Mouse (Mus musculus) T-helper 17 cell (primary cell): ENCODE data around the gene Fgd5.
"Not testable (repeated sequence)": the region's sequence is repeated elsewhere in the genome, so short reads cannot be mapped to it uniquely, and the experiment has no call there.

Experiments used
- in situ Hi-C, 2 experiments: fragments of 300-600 bp; cut with MboI, MseI; formaldehyde crosslinking; loops; 1 replicate in 1 of 2; 2 replicates in 1 of 2; pipeline ENCODE4 v1.15.1; 2025; ENCODE audit warnings: high pct_unique_total_duplicates in 2 of 2

Fgd5 gene

GRCm38 (mm10) chr6:92065721-92066496, 87.2 kb downstream of the Fgd5 start:
- in situ Hi-C loops: loop anchor here in 1 of 2 experiments (5.0 kb wide), 2 partner anchors 164 to 284 kb away; partner anchors contain the start of gene 4930590J08Rik

- in situ Hi-C loops: loop anchor here in 1 of 2 experiments (5.0 kb wide), 2 partner anchors 165 to 285 kb away; partner anchors contain the start of gene 4930590J08Rik
Observed at GRCm38 (mm10) chr6:92067146-92067790, 88.6 kb downstream of the Fgd5 start.

- in situ Hi-C loops: loop anchor here in 1 of 2 experiments (5.0 kb wide), 2 partner anchors 164 to 284 kb away; no protein-coding TSS in a partner anchor
Observed at GRCm38 (mm10) chr6:92071121-92071839, 92.6 kb downstream of the Fgd5 start.

GRCm38 (mm10) chr6:92080730-92081129, 102.1 kb downstream of the Fgd5 start:
- in situ Hi-C loops: no loop called here

- in situ Hi-C loops: no loop called here
Observed at GRCm38 (mm10) chr6:92082756-92083155, 104.1 kb downstream of the Fgd5 start.

- in situ Hi-C loops: no loop called here
Observed at GRCm38 (mm10) chr6:92084932-92085331, 106.3 kb downstream of the Fgd5 start.

- in situ Hi-C loops: not testable (repeated sequence)
Observed at GRCm38 (mm10) chr6:92089141-92089540, 110.5 kb downstream of the Fgd5 start.

GRCm38 (mm10) chr6:92089982-92090381, 111.3 kb downstream of the Fgd5 start:
- in situ Hi-C loops: loop anchor here in 1 of 2 experiments (10.0 kb wide), 2 partner anchors 95 to 585 kb away; partner anchors contain the start of gene Mrps25

GRCm38 (mm10) chr6:92090497-92090896, 111.8 kb downstream of the Fgd5 start:
- in situ Hi-C loops: loop anchor here in 1 of 2 experiments (10.0 kb wide), 2 partner anchors 94 to 586 kb away; partner anchors contain the start of gene Mrps25

- in situ Hi-C loops: loop anchor here in 1 of 2 experiments (10.0 kb wide), 2 partner anchors 94 to 586 kb away; partner anchors contain the start of gene Mrps25
Observed at GRCm38 (mm10) chr6:92091130-92091591, 112.5 kb downstream of the Fgd5 start, which contains the start of gene Nr2c2. Gene Nr2c2, plus strand, starts transcription at chr6:92091390.

- in situ Hi-C loops: loop anchor here in 1 of 2 experiments (10.0 kb wide), 2 partner anchors 93 to 587 kb away; partner anchors contain the start of gene Mrps25
Observed at GRCm38 (mm10) chr6:92091767-92092489, 113.2 kb downstream of the Fgd5 start.

GRCm38 (mm10) chr6:92092737-92093136, 114.1 kb downstream of the Fgd5 start:
- in situ Hi-C loops: loop anchor here in 1 of 2 experiments (10.0 kb wide), 2 partner anchors 92 to 588 kb away; partner anchors contain the start of gene Mrps25

- in situ Hi-C loops: loop anchor here in 1 of 2 experiments (10.0 kb wide), 2 partner anchors 91 to 589 kb away; partner anchors contain the start of gene Mrps25
Observed at GRCm38 (mm10) chr6:92093869-92094268, 115.2 kb downstream of the Fgd5 start.

- in situ Hi-C loops: loop anchor here in 1 of 2 experiments (5.0 kb wide), 1 partner anchor 81 kb away; the partner anchor contains the start of gene Mrps25
Observed at GRCm38 (mm10) chr6:92100679-92101360, 122.1 kb downstream of the Fgd5 start.

- in situ Hi-C loops: no loop called here
Observed at GRCm38 (mm10) chr6:92124547-92124946, 145.9 kb downstream of the Fgd5 start.
